23 mouse cellular contexts compared by ENCODE assay signal in the genomic region with DNA sequence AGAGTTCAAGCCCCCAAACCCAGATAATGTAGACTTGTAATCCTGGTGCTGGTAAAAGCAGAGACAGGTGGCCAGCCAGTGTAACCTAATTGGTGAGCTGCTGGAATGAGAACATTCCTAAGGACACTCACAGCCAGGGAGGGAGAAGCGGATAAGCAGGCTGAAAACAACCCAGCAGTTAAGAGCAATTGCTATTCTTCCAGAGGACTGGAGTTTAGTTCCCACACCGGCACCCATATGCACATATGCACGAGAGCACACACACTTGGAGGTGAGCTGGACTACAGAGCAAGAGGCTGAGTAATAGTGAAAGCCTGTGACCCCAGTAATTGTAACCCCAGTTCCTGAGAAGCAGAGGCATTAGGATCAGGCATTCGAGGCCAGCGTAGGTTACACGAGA.
"Had no signal": no experiment of that assay in that cellular context is flagged by ENCODE, and none has a peak within 500 bp of the region (broad histone marks: within the 10 kb centered on the region; RNA-seq: fewer than 3 reads in every experiment).

No protein-coding gene starts in this region.

- H3K9me3 ChIP-seq: embryonic facial prominence, embryonic 10.5 days; embryonic facial prominence, embryonic 12.5 days; embryonic facial prominence, embryonic 13.5 days; embryonic facial prominence, embryonic 15.5 days; forebrain, embryonic 10.5 days; forebrain, embryonic 12.5 days; forebrain, embryonic 13.5 days; forebrain, embryonic 15.5 days had no signal

- DNase-seq: cerebellum, adult 9-10 months; cerebellum, adult 9-11 months; cerebellum, postnatal 10 days; cerebellum, postnatal 14 days; cerebellum, postnatal 25 days; cerebellum, postnatal 36 days; embryo, embryonic 11 days; forebrain, postnatal 0 days; gastrocnemius, adult 2 months; gastrocnemius, postnatal 10 days; gastrocnemius, postnatal 14 days; gastrocnemius, postnatal 25 days; gastrocnemius, postnatal 36 days; heart, adult 2 months had no signal

- H3K27ac ChIP-seq: embryonic facial prominence, embryonic 10.5 days; embryonic facial prominence, embryonic 12.5 days; embryonic facial prominence, embryonic 13.5 days; embryonic facial prominence, embryonic 15.5 days; forebrain, embryonic 10.5 days; forebrain, embryonic 12.5 days; forebrain, embryonic 13.5 days; forebrain, embryonic 15.5 days; gastrocnemius, adult 2 months; heart, adult 2 months had no signal

- H3K4me1 ChIP-seq: embryonic facial prominence, embryonic 10.5 days; embryonic facial prominence, embryonic 12.5 days; embryonic facial prominence, embryonic 13.5 days; embryonic facial prominence, embryonic 15.5 days; forebrain, embryonic 10.5 days; forebrain, embryonic 12.5 days; forebrain, embryonic 13.5 days; forebrain, embryonic 15.5 days had no signal

- H3K27me3 ChIP-seq: embryonic facial prominence, embryonic 12.5 days; embryonic facial prominence, embryonic 13.5 days; embryonic facial prominence, embryonic 15.5 days; forebrain, embryonic 12.5 days; forebrain, embryonic 13.5 days; forebrain, embryonic 15.5 days had no signal

- H3K4me3 ChIP-seq: embryonic facial prominence, embryonic 10.5 days; embryonic facial prominence, embryonic 12.5 days; embryonic facial prominence, embryonic 13.5 days; embryonic facial prominence, embryonic 15.5 days; erythroblast, embryonic 14.5 days; forebrain, embryonic 10.5 days; forebrain, embryonic 12.5 days; forebrain, embryonic 13.5 days; forebrain, embryonic 15.5 days; gastrocnemius, adult 2 months; heart, adult 2 months had no signal
